Comparison of ENCODE assay signal across 13 mouse cellular contexts in genomic region chr15:78078776-78079628, GRCm38 (mm10). TPM values are rescaled to one million over a fixed set of nuclear protein-coding genes. Genes with fewer than 3 reads are reported as not detected.
DNase-seq lines count a peak whose midpoint lies in the region; ATAC-seq and TF ChIP-seq lines count a peak whose summit lies in the region.
"Had no signal": no experiment of that assay in that cellular context is flagged by ENCODE, and none has a peak within 500 bp of the region (broad histone marks: within the 10 kb centered on the region; RNA-seq: fewer than 3 reads in every experiment).

No protein-coding gene starts in this region.

- no peak overlapping the region for H3ac ChIP-seq in C2C12 (ENCODE audit: control insufficient read depth, insufficient read length, low read depth)

- no peak overlapping the region for H3K4me2 ChIP-seq in heart, embryonic 12.5 days

- H3K79me3 ChIP-seq in C2C12 (ENCODE audit: low read depth), result no peaks in the 10 kb centered on the region

- no peak overlapping the region for H3K4me3 ChIP-seq in C2C12 (ENCODE audit: insufficient read depth, poor library complexity, severe bottlenecking)
- H3K4me3 ChIP-seq in heart, embryonic 12.5 days, result no peak overlapping the region
- H3K4me3 ChIP-seq: myocyte had no signal

- peak; percentile 11 for DNase-seq in gastrocnemius, postnatal 14 days
- no peak for DNase-seq in gastrocnemius, postnatal 4 days (ENCODE audit: low spot score in 2 of 2)
- DNase-seq in adrenal gland, postnatal 25 days, result peak; percentile 63
- DNase-seq in cerebellum, postnatal 25 days, result peak; percentile 68 to 80
- no peak for DNase-seq in spleen, adult 12 weeks (ENCODE audit: low spot score)
- DNase-seq in spleen, adult 18-20 months, result no peak
- DNase-seq: gastrocnemius, postnatal 36 days; kidney, postnatal 14 days had no signal

- peaks cover 30% of the 10 kb centered on the region for H3K27me3 ChIP-seq in C2C12 (ENCODE audit: control insufficient read depth, insufficient read depth, insufficient read length)
- H3K27me3 ChIP-seq in heart, embryonic 12.5 days (replicated peaks), result 0 out of 2 replicates have a peak, but pooled peaks cover 3% of the 10 kb centered on the region

- TF ChIP-seq CTCF in C2C12 (IDR thresholded peaks at IDR 0.05; ENCODE audit: control insufficient read depth, insufficient read depth, insufficient read length), result no peak

- intact Hi-C loops in gastrocnemius, postnatal 14 days (cut with DNase I; ENCODE audit: low total_unique reads), result no loop called here

- H3K4me1 ChIP-seq in heart, embryonic 12.5 days (replicated peaks), result no peaks in the 10 kb centered on the region

- H3K27ac ChIP-seq in heart, embryonic 12.5 days (ENCODE audit: poor library complexity, severe bottlenecking), result no peak overlapping the region

- no peaks in the 10 kb centered on the region for H3K36me3 ChIP-seq in C2C12 (ENCODE audit: control insufficient read depth, insufficient read depth)
- H3K36me3 ChIP-seq in heart, embryonic 12.5 days, result no peaks in the 10 kb centered on the region

- no peaks in the 10 kb centered on the region for H3K79me2 ChIP-seq in C2C12 (ENCODE audit: control insufficient read depth, insufficient read depth)

- H3K9me3 ChIP-seq in heart, embryonic 12.5 days (replicated peaks), result no peaks in the 10 kb centered on the region

- H3K9ac ChIP-seq in heart, embryonic 12.5 days, result no peak overlapping the region

- 59% methylated on average over 15 of the region's 15 CpGs for WGBS in heart, embryonic 12.5 days

- no peak for ATAC-seq in heart, embryonic 12.5 days (ENCODE audit: insufficient number of reproducible peaks, low FRiP score)

TF ChIP-seq in C2C12, 6 proteins besides CTCF, POLR2A, EP300 and RAD21:
- no peak for TF ChIP-seq MYOG (IDR thresholded peaks at IDR 0.05; ENCODE audit: control insufficient read depth, extremely low read depth, insufficient read length)
- peak; percentile 30 for TF ChIP-seq FOSL1 (IDR thresholded peaks at IDR 0.05; ENCODE audit: insufficient read depth, low read length, poor library complexity, severe bottlenecking)
- no peak for TF ChIP-seq USF1 (IDR thresholded peaks at IDR 0.05; ENCODE audit: low read depth)
- TF ChIP-seq MAX (IDR thresholded peaks at IDR 0.05), result peak; percentile 71
- no peak for TF ChIP-seq CEBPB (IDR thresholded peaks at IDR 0.05; ENCODE audit: low read depth)
- TF ChIP-seq MYOD1 (IDR thresholded peaks at IDR 0.05; ENCODE audit: control insufficient read depth, insufficient read length, low read depth), result no peak

RNA-seq across cellular contexts. Expression of gene Cacng2, which starts 40.8 kb away (rescaled TPM):
- total RNA-seq in gastrocnemius, postnatal 14 days (2021), result not detected
- total RNA-seq in gastrocnemius, postnatal 4 days (2021), result under 1 TPM in 1 of 2 experiments, not detected in 1; 0.05 TPM
- polyA plus RNA-seq in C2C12 (2012; fragmentation: generic; extraction: Trizol), result 0.02 TPM
- 0.36 and 0.43 TPM in 2 replicates for total RNA-seq in adrenal gland, postnatal 25 days (2021)
- not detected in 2 replicates for polyA plus RNA-seq in heart, embryonic 12.5 days (2016; fragmentation: Nextera tagmentation; extraction: Ambion mirVana)
- total RNA-seq: gastrocnemius, postnatal 36 days had no signal
- polyA plus RNA-seq: limb, embryonic 11.5 days; lung, embryonic 16.5 days had no signal

Comparison
In these comparisons a context has a peak if more than half of its experiments do, and no peak if none do; other contexts are left out.
1. DNase-seq: peak in gastrocnemius, postnatal 14 days (single experiment), adrenal gland, postnatal 25 days (single experiment) and cerebellum, postnatal 25 days (2 of 2); none in gastrocnemius, postnatal 4 days (0 of 2), spleen, adult 12 weeks (single experiment) and spleen, adult 18-20 months (0 of 2).